Mouse (Mus musculus) cerebellum, adult (tissue): Measurements from ENCODE around the gene Hspa8.

Experiments
- ATAC-seq: cut with Nextera tagmentation; 2 replicates; pipeline ENCODE4 v1.9.2; 2017; ENCODE audit warnings: mild to moderate bottlenecking, moderate library complexity, mixed read lengths; ENCODE audit not compliant: insufficient number of reproducible peaks, low FRiP score, low TSS enrichment

Hspa8 gene

DNA sequence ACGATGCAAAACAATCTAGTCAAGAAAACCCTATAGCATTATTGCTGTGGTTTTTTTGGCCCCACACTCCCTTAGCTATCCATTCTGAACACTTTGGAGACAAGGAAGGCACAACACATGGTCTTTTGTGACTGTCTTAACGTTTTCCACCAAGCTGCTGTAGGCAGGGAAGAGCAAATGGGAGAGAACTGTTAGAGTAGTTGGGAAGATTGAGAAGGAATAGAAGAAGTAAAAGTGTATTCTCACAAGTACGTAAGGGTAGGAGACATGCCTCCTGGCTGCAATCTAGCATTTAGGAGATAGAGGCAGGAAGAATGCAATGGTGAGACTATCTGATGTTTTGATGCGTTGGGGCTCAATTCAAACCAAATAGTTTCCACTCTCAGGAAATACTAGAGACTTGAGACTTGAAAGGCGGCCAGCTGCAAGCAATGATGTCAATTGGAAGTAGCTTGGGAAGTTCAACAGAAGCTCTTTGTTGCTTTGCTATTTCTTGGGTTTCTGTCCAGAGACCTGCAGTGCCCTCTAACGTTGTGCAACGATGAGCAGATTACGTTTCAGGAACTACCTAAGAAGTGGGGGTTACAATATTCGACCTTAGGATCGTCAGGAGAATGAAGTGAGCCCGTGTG, 6.6 kb downstream of the Hspa8 start:
- no peak for ATAC-seq

DNA sequence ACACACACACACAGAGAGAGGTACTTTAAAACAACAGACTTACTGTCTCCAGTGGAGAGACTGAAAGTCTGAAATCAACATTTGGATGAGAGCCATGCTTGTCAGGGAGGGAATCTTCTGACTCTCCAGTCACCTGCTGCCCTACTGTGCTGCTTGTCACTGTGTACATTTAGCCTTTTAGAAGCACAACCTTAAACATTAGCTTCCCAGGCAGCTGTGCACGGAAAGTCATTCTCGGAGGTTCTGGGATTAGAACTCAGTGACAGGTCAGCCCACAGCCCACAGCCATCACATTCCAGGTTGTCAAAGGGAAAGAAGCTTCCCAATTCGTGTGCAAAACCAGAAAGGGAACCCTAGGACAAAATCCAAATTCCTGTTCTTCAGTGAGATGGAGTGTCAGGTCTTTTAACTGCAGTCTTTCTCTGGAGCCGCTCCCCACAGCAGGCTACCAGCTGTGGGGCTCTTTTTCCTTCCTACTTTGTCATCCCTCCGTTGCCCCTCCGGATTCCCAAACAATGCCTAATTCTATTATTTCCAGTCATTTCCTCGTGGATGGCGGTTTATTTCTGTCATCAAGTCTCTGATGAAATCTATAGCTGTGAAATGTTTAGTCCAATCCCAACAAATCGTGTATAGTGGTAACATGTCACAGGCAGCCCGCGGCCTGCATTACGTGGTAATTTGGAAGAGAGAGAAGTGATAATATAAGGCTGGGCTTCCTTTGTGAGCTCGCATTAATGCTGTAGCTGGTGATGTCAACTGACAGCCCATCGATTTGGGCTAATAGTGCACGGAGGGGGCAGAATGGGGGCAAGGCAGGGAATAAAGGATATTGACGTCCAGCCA, 7.5 kb downstream of the Hspa8 start:
- ATAC-seq = no peak

DNA sequence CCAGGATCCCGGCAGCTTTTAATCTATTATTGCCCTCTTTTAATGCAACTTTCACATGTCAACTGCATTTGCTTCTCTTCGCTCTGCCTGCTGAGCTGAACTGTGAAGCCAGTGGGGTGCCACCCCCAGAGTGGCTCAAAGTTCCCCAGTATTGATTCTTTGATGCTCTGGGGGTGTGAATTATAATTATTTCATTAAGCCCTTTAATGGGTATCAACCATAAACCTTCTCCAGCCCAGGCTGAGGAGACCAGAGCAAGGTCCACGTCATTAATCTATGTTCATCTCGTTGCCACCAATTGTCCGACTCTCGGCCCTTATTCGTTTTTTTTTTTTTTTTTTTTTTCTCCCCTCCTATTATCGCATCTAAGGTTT, 8.1 kb downstream of the Hspa8 start:
- no peak for ATAC-seq

- ATAC-seq = no peak
These were observed 11.1 kb downstream of the Hspa8 start for GRCm38 (mm10) chr9:40811860-40812259.

GRCm38 (mm10) chr9:40814060-40814459, 13.3 kb downstream of the Hspa8 start:
- no peak for ATAC-seq

- ATAC-seq = no peak
These were observed 16.7 kb downstream of the Hspa8 start for GRCm38 (mm10) chr9:40817325-40818028.

DNA sequence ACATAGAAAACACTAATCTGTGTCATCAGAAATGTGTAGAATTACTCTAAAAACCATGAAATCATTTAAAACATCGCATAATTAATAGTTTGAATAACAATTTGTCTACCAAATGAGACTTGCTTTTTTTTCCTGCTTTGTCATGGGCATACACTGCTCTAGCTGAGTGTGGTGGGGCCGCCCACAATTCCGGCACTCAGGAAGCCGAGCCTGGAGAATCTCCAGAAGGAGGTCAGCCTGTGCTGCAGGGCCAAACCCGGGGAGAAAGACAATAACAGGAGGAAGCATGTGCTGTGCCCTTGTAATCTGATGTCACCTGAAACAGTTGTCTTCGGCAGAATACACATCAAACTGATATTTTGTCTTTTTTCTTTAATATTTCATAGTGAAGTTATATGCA, 24.8 kb downstream of the Hspa8 start:
- no peak for ATAC-seq

DNA sequence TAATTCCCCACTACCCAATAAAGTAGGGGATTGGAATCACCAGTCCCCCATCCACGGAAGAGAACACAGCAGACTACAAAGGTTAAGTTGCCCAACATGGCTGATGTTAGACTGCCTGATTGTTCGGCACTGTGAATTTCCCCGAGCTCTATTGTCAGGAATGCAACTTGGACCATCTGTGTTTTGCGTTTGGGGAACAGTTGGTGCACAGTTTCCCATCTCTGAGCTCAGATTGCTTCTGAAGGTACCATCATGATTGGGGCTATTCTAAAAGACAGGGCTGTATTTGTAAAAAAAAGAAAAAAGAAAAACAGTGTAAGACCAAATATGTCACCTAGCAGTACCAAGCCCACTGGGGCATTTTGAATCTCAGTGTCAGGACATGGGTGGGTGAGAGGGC, 26.6 kb downstream of the Hspa8 start:
- no peak for ATAC-seq

- ATAC-seq = no peak; the same call in 1 of the 2 replicates
These were observed 33.8 kb downstream of the Hspa8 start for GRCm38 (mm10) chr9:40834569-40834968.

DNA sequence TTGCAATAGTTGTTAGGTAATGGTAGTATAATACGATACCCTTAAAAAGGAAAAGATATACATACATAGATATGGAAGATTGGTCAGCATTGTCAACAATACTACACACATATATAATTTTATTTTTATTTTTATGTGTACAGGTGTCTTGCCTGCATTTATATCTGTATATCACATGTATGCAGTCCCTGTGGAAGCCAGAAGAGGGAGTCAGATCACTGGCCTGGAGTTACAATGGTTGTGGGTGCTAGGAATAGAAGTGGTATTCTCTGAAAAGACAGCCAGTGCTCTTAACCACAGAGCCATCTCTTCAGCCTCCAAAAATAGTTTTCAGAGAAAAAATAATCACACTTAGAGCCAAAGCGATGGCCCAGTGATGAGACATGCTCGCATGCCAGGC, 35.9 kb downstream of the Hspa8 start:
- no peak for ATAC-seq

- no peak for ATAC-seq
These were observed 38.9 kb downstream of the Hspa8 start for GRCm38 (mm10) chr9:40839662-40840061.

DNA sequence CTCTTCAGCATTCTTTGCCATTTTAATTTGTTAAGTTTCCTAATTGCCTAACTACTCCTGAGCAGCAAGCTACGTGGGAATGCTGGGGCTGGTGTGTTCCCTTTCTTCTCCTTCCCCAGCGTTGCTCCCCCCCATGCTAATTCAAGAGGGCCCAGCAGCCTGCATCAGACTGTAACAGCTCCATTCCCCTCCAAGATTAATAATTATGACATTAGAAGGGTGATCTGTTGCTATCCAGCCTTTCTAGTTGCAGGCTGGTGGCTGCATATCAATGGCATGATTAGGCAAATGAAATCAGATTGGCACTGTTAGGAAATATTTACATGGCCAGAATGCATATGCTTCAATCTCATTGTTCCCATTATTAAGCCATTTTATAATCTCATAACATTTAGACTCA, 50.7 kb downstream of the Hspa8 start:
- ATAC-seq = no peak

- no peak for ATAC-seq
These were observed 57.8 kb downstream of the Hspa8 start for GRCm38 (mm10) chr9:40858461-40859160.

DNA sequence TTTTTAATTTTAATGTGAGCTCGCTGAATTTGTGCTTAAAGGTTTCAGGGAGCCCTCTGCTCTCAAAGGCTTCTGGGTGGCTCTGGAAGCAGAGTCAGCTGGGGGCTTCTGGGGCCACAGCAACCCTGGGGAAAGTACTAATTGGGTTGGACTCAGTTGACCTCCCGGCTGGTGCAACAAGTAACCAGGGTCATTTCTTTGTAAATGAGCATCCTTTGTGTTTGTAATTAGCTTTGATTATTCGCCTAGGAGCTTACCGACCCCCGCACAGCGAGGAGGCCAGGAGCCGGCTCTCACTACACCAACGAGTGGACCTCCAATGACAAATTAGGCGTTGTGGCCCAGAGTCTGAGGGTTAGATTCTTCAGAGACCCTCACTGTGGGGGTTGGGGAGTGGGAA, 58.4 kb downstream of the Hspa8 start:
- no peak for ATAC-seq
